Mouse (Mus musculus) brain, embryonic 14.5 days (tissue): ENCODE results near the gene Trim7.

Experiments
- CTCF ChIP-seq: fragments of 200-500 bp; IDR thresholded peaks from 2 replicates; pipeline ENCODE4 v1.5.1; 2012; ENCODE audit warnings: inconsistent platforms, mild to moderate bottlenecking, moderate library complexity, borderline replicate concordance; ENCODE audit not compliant: insufficient read depth, insufficient read length; ENCODE audit errors: extremely low read depth
- POLR2A ChIP-seq: fragments of 200-500 bp; IDR thresholded peaks from 2 replicates; pipeline ENCODE4 v1.6.1; 2012; ENCODE audit warnings: mild to moderate bottlenecking, inconsistent platforms, borderline replicate concordance; ENCODE audit not compliant: poor library complexity, insufficient read depth, insufficient read length, severe bottlenecking; ENCODE audit errors: extremely low read depth

- no peak for TF ChIP-seq POLR2A
- no peak for TF ChIP-seq CTCF
Observed at GRCm38 (mm10) chr11:48818346-48818745, 7.6 kb upstream of the Trim7 start.
